Mouse (Mus musculus): ENCODE results near the gene Etv6. TPM values are rescaled to one million over a fixed set of nuclear protein-coding genes. Genes with fewer than 3 reads are reported as not detected.

Gene Etv6
- total RNA-seq, 2 experiments from 2014 or later, result 15.5 to 21.9 TPM

DNA sequence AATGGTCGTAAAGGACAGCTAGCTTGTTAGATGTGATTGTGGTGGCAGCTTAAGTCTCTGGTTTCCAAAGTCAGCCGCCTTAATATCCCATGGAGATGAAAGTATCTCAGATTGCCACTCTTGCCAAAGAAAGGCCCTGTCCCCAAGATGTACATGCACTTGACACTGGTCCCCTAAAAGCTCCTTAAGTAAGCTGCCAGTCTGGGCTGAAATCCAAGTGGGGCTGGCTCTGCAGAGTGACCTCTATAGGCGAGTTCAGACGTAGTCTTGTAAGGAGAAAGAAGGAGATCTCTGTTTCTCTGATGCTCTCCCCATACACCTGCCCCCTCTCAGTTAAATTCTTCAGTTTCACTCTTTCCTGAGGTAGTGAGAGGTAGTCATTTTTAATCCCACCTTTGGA is 200.8 kb downstream of the Etv6 start:
- DNase-seq, result no peak
- intact Hi-C loops (cut with DNase I), result no loop called here

DNA sequence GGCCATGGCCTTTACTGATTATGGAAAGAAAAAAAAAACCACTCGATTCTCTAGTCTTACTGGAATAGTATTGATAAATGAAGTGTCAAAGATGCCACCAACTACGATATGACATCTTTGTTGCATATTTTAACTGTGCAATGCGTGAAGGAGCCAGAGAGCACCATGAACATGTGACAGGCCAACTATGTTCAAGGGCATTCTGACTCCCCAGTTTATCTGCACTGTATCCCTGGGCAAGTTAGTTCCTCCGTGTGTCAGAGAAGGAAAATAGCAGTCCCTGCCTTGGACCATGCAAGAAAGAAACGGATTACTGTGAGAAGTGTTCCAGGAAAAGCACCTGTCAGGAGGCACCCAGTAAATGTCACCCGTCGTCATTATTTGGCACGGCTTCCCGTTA is 203.0 kb downstream of the Etv6 start:
- no peak for DNase-seq
- intact Hi-C loops (cut with DNase I), result no loop called here

DNA sequence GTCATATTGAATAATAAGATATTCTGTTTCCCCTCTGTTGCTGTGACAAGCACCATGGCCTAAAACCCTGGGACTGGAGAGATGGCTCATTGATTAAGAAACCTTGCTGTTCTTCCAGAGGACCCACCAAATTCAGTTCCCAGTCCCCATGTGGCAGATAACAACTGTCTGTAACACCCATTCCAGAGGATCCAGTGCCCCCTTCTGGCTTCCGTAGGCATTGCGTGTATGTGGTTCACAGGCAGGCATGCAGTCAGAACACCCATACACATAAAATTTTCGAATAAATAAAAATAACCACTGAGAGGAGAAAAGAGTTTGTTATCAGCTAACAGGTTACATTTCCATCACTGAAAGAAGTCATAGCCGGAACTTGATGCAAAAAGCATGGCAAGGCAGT is 205.5 kb downstream of the Etv6 start:
- intact Hi-C loops (cut with DNase I), result loop anchor here (5.0 kb wide), 3 partner anchors 99 to 204 kb away; partner anchors contain the start of gene Etv6
- DNase-seq, result no peak

DNA sequence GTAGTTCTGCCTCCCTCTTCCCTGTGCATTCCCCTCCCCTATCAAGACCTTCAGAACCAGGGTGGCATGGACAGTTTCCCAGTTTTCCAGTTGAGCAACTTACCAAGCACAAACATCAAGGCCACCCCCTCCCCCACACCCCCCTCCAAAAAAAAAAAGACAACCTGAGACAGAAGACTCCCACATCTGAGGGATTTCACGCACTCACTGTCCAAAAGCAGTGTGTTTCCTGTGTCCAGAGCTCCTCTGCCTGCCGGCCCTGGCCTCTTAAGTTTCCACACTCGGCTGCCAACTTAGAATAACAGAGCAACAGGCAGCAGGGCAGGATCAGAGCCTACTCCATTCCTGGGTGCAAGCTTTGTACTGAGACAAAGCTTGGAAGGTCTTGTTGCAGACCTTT is 207.6 kb downstream of the Etv6 start:
- intact Hi-C loops (cut with DNase I), result loop anchor here (5.0 kb wide), 3 partner anchors 101 to 206 kb away; partner anchors contain the start of gene Etv6
- peak in 1 of 2 experiments; percentile 28 for DNase-seq

DNA sequence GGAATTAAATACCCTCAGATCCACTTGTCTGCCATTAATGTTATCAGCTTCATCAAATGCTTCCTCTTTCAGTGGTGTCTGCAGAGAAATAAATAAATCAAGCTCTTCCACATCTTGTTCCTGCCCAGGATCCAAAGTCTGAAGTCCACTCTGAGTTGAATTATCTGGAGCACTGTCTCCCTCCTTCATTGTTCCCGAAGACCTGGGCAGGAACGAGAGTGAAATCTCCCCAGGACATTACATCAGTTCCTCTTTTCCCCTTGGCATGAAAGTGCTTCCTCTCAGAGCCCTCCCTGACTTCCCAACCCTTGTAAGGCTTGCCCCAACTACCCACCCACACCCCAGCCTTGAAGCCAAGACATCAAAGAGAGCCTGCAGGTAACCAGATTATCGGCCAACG is 208.0 kb downstream of the Etv6 start:
- peak in 1 of 2 experiments; percentile 27 for DNase-seq
- intact Hi-C loops (cut with DNase I), result loop anchor here (5.0 kb wide), 3 partner anchors 101 to 206 kb away; partner anchors contain the start of gene Etv6

DNA sequence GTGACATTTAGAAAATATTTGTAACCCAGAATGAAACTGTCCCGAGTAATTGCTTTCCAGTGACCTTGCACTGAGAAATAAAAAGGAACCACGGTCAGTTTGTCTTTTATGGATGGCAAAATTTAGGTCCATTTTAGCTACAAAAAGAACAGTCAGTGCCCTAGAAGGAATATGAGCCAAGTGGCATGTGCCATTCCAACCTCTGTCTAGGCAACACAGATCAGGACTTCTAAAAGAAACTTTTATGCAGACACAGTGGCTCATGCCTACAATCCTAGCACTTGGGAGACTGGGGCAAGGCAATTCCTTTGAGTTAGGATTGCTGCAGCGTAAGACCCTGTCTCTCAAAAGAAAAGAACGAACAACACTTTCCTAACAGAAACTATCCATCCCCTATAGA is 208.6 kb downstream of the Etv6 start:
- intact Hi-C loops (cut with DNase I), result loop anchor here (5.0 kb wide), 3 partner anchors 102 to 207 kb away; partner anchors contain the start of gene Etv6
- DNase-seq, result no peak

DNA sequence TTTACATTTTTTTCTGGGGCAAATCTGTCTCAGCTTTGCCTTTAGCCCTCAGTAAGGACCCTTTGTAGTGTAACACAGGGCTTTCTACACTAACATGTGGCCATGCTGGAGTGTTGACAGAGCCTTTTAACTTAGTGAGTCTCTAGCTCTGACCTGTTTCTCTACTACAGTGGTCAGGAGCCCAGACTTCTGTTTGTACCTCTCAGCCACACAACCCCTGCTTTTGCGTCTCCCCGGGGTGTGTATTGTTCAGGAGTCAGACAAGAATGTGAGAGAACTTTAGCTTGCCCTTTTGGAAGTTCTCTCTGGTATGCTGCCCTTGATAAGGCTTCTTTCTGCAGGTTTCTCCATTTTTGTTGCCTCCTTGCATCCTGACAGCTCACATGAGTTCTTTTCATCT is 210.6 kb downstream of the Etv6 start:
- DNase-seq, result no peak
- intact Hi-C loops (cut with DNase I), result no loop called here

DNA sequence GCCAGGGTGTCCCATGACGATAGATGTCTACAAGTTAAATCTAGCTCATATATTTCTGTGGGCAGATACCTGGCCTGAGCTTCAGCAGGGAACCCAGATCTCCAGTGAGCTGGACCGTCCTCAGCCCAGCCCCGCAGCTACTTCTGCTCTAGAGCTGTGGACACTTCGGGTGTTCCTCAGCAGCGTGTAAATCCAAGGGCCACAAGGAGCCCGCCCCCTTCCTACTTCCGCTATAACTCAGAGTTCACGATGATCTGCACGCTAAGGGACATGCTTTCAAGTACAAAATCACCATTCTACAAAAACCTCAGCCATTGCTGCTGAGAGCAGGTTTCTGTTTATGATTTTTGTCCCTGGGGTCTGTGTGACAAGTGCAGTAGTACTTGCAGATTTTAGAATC is 211.8 kb downstream of the Etv6 start:
- intact Hi-C loops (cut with DNase I), result no loop called here

DNA sequence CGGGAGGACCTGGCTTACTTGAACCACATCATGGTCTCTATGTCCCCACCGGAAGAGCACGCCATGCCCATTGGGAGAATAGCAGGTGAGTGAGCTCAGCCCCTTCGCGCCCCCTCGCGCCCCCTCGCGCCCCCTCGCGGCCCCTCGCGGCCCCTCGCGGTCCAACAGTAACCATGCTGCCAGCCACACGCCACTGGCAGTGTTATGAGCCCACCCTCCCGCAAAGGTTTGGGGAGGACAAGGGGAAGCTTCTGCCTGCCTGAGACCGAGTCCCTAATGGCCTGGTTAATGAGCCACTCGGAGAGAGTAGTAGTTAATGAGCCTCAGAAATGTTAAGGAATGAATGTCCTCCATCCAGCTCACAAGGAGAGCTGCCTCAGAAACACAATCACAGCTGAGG is 213.2 kb downstream of the Etv6 start:
- DNase-seq, result no peak
- intact Hi-C loops (cut with DNase I), result no loop called here

More for the DNA sequence above, 211.8 kb downstream of the Etv6 start:
- DNase-seq, result no peak

DNA sequence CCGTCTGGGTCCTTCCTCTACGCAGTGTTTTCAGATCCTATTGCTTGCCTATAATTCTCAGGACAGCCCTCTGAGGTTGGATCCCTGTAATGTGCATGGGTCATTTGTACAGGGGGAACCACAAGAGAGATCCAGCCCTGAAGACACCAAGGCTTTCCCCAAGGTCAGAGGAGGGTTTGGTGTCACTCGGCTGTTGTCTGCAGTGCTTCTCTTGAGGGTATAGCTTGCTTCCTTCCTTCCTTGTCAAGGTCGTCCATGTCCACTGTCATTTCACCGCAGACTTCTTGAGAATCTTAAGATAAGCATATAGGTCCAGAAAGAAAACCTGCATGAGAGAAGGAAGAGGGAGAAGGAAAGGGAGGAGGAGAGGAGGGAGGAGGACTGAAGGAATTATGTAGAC is 215.3 kb downstream of the Etv6 start:
- intact Hi-C loops (cut with DNase I), result no loop called here
- no peak for DNase-seq

DNA sequence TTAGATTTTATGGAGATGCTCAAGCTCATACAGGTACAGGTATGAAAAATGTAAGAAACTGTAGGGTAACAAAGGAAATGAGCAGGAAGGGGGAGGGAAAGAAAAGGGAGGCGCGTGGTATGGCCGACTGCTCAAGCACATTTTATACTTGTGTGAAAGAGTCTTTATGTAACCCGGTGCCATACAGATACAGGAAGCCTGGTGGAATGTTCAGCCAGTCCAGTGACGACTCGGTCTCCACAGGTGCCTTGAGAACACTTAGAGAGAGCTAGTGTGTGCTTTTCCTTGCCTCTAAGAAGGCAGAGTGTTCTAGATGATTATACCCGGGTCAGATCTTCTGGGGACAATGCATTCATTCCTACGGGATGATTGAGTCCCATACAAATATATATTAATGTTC is 215.9 kb downstream of the Etv6 start:
- intact Hi-C loops (cut with DNase I), result no loop called here
- DNase-seq, result no peak

DNA sequence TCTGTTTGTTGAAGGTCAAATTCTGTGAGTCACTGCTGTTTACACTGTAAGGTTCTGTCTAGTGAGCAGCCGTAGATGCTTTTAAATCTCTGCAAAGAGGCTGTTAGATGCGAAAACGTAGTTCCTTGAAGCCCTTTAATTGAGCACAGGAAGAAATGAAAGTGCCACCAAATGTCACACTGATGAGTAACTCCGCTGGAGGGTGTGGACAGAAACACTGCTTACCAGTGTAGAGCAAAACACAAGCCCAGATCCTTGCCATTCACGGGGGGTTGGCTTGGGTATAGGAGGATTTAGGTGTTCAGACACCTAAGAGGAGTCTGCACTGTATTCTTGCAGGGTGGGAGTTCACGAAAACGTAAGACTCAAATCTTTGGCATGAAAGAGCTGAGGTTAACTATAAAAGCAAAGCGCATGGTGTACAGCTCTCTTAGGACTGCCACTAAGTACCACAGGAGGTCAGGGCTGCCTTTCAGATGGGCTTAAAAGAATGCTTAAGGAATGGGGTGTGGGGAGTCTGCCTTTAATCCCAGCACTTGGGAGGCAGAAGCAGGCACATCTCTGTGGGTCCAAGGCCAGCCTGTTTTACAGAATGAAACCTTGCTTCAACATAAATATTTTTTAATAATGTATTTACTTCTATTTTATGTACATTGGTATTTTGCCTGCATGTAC is 216.7 kb downstream of the Etv6 start:
- DNase-seq, result no peak
- intact Hi-C loops (cut with DNase I), result no loop called here

DNA sequence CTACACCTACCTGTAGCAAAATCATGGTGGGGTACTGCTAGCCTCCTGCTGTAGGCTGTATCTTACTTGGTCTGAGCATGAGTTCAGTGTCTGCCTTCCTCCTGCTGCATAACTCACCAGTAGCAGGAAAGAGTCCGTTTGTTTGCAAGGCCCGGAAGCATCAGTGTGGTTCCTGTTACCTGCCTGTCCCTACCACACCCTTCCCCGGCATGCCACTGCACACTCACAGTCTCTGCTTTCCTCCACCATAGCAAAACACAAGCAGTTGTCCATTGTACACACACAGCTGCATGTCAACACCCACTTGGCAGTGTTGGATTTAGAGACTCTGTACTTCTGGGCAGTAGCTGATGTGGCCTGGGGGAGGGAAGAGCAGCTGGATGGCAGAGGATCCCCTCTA is 220.9 kb downstream of the Etv6 start:
- intact Hi-C loops (cut with DNase I), result no loop called here
- no peak for DNase-seq

DNA sequence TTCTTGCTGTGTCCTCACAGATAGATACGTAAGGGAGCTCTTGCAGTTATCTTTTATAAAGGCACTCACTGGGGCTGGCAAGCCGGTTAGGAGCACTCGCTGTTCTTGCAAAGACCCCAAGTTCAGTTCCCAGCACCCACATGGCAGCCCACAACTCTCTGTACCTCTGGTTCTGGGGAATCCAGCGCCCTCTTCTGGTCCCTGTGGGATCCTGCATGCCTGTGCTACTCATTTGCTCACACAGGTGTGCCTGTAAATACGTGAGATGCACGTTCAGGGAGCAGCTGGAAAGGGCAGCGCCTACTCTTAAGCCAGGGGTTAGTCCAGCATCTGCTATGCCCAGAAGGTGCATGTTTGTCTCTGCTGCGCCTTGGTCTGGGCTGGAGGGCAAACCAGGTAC is 224.4 kb downstream of the Etv6 start:
- no peak for DNase-seq

DNA sequence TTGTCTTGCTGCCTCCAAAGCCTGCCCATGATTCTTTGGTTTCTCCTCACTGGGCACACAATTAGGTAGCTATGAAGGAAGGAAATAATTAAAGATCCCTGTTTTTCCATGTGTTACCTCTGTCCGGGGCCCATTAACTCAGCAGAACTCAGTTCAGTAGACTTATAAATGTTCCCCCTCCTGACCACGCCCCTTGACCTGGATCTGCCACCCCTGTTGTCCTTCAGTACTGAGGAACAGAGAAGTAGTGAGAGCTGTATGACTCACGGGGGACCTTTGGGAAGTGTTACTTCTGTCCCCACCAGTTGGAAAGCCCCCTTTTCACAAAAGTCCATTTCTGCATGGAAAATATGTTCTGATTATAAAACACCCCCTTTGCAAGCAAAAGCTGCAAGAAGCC is 226.4 kb downstream of the Etv6 start:
- intact Hi-C loops (cut with DNase I), result no loop called here
- DNase-seq, result peak in 1 of 2 experiments; percentile 32

More for the DNA sequence above, 224.4 kb downstream of the Etv6 start:
- intact Hi-C loops (cut with DNase I), result no loop called here

DNA sequence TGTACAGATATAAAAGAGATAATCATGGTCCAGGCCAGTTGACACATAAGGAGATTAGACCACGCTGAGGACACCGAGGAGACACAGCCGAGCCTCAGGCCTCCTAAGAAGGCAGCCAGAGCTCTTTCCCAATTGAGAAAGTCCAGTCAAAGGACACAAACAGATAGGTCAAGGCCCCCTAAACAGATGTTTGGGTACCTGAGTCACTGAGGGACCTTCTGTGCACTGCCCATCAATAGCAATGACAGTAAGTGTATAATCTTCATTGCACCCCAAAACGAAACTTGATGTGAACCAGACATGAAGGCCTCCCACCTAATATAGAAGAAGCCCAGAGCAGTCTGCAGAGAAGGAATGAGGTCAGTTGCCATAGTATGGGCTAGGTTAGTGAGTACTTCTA is 226.9 kb downstream of the Etv6 start:
- no peak for DNase-seq
- intact Hi-C loops (cut with DNase I), result no loop called here

DNA sequence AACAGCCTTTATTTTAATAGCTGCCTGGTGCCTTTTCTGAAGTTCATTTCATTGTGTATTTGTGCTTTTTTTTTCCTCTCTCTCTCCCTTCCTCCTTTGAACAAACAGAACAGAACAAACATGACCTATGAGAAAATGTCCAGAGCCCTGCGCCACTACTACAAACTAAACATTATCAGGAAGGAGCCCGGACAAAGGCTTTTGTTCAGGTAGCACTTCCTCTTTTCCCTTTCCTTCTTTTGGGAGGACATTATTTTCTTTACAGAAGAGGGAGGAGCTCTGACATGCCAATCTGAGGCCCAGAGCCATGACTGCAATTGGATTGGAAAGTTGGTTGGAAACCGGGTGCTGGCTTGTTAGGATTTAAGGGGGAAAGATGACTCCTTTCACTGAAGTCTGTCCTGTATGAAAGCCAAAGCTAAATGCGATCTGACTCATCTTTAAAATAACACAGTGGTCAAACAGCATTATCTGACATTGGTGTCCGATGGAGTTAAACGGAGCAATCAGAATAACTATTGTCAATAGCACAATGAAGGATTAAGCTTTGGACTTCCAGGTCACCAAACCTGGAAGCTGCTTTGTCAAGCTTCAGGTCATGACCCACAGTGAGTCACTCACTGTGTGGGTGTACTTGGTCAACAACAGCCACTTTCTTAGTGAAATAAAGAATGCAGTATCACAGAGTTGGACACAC is 227.6 kb downstream of the Etv6 start:
- DNase-seq, result no peak
- intact Hi-C loops (cut with DNase I), result no loop called here

DNA sequence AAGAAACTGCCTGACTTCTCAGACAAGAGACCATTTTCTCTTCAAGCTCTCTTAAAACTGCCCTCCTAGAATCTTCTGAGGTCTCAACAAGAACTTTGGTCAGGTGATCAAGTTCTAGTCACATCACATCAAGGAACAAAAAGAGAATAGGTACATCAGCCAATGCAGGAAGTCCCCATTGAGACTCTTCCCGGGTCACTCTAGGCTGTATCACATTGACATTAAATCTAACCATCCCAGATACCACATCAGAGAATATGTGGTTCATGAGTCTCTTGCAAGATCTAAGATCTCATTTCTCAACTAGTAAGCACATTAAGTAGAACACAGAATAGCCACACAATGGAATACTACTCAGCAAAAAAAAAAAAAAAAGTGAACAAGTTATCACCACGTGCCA is 238.4 kb downstream of the Etv6 start:
- intact Hi-C loops (cut with DNase I), result no loop called here
- DNase-seq, result no peak

DNA sequence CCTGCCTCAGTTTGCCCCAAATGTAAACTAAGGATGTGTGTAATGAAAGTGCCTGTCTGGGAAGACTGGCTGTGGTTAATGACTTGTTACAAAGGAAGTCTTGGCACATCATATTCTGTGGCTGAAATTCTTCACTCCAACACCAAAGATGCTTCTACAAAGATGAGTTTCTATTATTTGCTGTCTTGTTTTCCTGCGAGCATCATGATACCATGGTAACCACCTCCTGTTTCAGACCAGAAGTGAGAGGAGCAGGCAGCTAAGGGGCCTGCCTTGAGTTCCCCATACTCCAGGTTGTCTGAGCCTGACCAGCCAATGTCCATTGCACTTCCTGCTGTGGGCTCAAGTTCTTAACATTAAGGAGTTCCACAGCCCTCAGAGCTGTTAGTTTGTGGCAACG is 241.5 kb downstream of the Etv6 start:
- intact Hi-C loops (cut with DNase I), result no loop called here
- no peak for DNase-seq

DNA sequence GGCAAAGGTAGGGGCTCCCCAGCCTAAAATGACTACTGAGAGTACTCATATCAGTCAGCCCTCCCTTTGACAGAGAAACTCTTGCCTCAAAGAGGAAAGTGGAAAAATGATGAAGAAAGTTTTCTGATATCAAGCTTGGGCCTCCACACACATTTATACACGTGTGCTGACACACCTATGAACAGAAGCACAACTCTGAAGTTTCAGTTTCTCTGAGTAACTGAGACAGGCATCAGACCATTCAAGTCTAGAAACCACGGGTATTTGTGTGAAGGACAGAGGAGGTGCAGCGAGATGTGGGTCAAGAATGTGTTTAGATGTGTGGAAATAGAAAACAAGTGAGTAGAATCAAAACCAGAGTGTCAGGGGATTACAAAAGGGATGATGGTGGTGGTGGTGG is 246.6 kb downstream of the Etv6 start:
- intact Hi-C loops (cut with DNase I), result no loop called here
- DNase-seq, result no peak

DNA sequence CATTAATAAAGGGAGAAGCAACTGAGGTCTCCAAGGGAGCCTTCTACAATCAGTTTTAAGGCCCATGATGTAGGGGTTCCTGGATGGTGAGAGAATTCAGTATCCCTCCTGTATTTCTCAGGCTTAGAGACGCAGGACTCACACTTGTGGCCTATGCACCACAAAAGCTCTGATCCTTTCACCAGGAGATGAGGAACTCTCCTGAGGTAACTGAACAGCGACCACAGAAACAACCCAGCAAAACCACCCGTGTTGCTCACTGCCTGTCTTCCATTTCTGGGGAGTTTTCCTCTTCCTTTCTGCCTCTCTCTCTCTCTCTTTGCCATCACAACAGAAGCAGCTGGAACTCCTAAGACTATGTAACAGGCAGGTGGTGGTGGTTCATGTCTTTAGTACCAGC is 256.3 kb downstream of the Etv6 start:
- intact Hi-C loops (cut with DNase I), result no loop called here
- no peak for DNase-seq

DNA sequence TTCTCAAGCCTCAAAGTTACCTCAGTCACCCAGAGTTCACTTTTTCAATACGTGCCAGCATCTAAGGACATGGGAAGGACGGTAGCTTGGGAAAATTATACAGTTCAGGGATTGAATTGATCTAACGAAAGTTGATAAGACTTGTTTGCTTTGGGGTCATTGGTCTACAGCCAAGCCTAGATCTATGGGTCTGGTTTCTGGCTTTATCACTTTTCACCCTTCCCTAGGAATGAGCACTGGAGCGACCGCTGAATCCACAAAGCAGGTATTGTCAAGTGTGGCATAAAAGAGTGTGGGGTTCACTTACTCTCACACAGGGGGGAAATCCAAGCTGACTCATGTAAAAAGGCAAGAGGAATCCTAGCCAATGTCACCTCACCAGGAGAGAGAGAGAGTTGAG is 256.9 kb downstream of the Etv6 start:
- DNase-seq, result no peak
- intact Hi-C loops (cut with DNase I), result no loop called here

Data from heart, postnatal 10 days (tissue).